Mouse (Mus musculus) thymus, postnatal 25 days (tissue): Measurements from ENCODE around the gene Gm20878.
"Not testable (repeated sequence)": the region's sequence is repeated elsewhere in the genome, so short reads cannot be mapped to it uniquely, and the experiment has no call there.

Experiments
- DNase-seq: peaks from one replicate; pipeline ENCODE4 v3.0.0; 2022

The Gm20878 gene

GRCm38 (mm10) chr4:41941272-41941671, at the start of gene Gm20878:
Gene Gm20878 (plus strand): TSS chr4:41941572.
- not testable (repeated sequence) for DNase-seq

GRCm38 (mm10) chr4:41903310-41903709, 38.1 kb upstream of the Gm20878 start, which contains the start of gene Gm21541:
Gene Gm21541 (plus strand): TSS chr4:41903610.
- not testable (repeated sequence) for DNase-seq

GRCm38 (mm10) chr4:41965758-41966157, 24.4 kb downstream of the Gm20878 start, which contains the start of gene Fam205a4:
Gene Fam205a4 (plus strand): TSS chr4:41966058.
- not testable (repeated sequence) for DNase-seq
